22 mouse cellular contexts compared by ENCODE assay signal in the genomic region with DNA sequence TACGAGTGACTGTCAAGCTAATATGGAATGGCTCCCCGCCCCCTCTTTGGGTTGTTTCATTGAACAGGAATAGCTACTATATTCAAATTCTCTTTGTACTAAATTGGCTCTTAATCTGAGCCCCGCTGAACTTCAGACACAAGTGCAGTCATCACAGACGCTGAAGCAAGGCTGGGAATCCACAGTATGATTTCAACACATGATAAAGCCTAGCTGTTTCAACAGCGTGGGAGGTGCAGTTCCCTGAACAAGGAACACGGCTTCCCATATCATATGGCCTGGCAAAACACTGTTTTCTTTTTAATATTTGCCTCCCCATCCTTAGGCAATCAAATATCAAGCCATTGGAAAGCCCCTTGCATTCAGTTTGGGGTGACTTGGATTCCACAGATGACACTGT.
"Had no signal": no experiment of that assay in that cellular context is flagged by ENCODE, and none has a peak within 500 bp of the region (broad histone marks: within the 10 kb centered on the region; RNA-seq: fewer than 3 reads in every experiment).

No protein-coding gene starts in this region.

- H3K4me1 ChIP-seq: limb, embryonic 12.5 days; limb, embryonic 15.5 days; lung, embryonic 15.5 days; midbrain, embryonic 12.5 days; midbrain, embryonic 15.5 days; neural tube, embryonic 12.5 days; neural tube, embryonic 15.5 days had no signal

- H3K36me3 ChIP-seq: limb, embryonic 12.5 days; limb, embryonic 15.5 days; lung, embryonic 15.5 days; midbrain, embryonic 12.5 days; midbrain, embryonic 15.5 days; neural tube, embryonic 12.5 days; neural tube, embryonic 15.5 days had no signal

- H3K9ac ChIP-seq: limb, embryonic 12.5 days; limb, embryonic 15.5 days; liver, embryonic 14.5 days; liver, postnatal 0 days; lung, embryonic 15.5 days; midbrain, embryonic 12.5 days; midbrain, embryonic 15.5 days; neural tube, embryonic 12.5 days; neural tube, embryonic 15.5 days had no signal

- H3K27ac ChIP-seq: kidney, postnatal 0 days; limb, embryonic 12.5 days; limb, embryonic 15.5 days; liver, embryonic 14.5 days; lung, embryonic 15.5 days; midbrain, embryonic 12.5 days; midbrain, embryonic 15.5 days; neural tube, embryonic 12.5 days; neural tube, embryonic 15.5 days; stomach, postnatal 0 days had no signal

- ATAC-seq: intestine, postnatal 0 days; liver, postnatal 0 days; midbrain, embryonic 15.5 days had no signal

- H3K4me2 ChIP-seq: limb, embryonic 12.5 days; limb, embryonic 15.5 days; liver, embryonic 11.5 days; lung, embryonic 15.5 days; midbrain, embryonic 12.5 days; midbrain, embryonic 15.5 days; neural tube, embryonic 12.5 days; neural tube, embryonic 15.5 days had no signal

- H3K9me3 ChIP-seq: limb, embryonic 12.5 days; limb, embryonic 15.5 days; lung, embryonic 15.5 days; midbrain, embryonic 12.5 days; midbrain, embryonic 15.5 days; neural tube, embryonic 12.5 days; neural tube, embryonic 15.5 days had no signal

- H3K4me3 ChIP-seq: limb, embryonic 12.5 days; limb, embryonic 15.5 days; lung, embryonic 15.5 days; midbrain, embryonic 12.5 days; midbrain, embryonic 15.5 days; neural tube, embryonic 12.5 days; neural tube, embryonic 15.5 days had no signal

- H3K27me3 ChIP-seq: limb, embryonic 12.5 days; limb, embryonic 15.5 days; lung, embryonic 15.5 days; midbrain, embryonic 12.5 days; midbrain, embryonic 15.5 days; neural tube, embryonic 12.5 days; neural tube, embryonic 15.5 days had no signal

- DNase-seq: kidney, adult 2 months; kidney, postnatal 36 days; left cerebral cortex, postnatal 4 days; liver, postnatal 0 days; lung, postnatal 14 days; lung, postnatal 4 days; right cerebral cortex, adult 18-20 months; right cerebral cortex, postnatal 14 days; right cerebral cortex, postnatal 4 days; thymus, postnatal 25 days had no signal
